Mouse (Mus musculus): ENCODE results near the gene Dpysl4. TPM values are rescaled to one million over a fixed set of nuclear protein-coding genes. Genes with fewer than 3 reads are reported as not detected.
A peak's percentile ranks its signal among the peaks of the same experiment; 100 is the strongest.

Dpysl4 gene
- polyA plus RNA-seq, 1 experiment from 2014 or later: not detected

DNA sequence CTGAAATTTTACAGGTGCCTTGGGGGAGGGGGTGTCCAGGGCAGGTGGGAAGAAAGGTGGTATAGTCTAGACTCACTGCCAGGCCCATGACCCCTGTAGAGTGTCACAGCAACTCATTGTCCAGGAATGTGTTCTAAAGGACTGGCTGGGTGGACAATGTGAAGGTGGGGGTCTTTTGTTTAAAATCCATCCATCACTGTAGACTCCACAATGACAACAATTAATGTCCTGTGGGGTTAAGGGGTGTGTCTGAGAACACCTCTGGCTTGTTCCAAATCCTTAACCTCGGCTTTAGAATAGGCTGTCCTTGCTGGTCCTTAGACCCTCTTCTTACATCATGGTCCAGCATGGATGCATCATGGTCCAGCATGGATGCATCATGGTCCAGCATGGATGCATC, 1.5 kb upstream of the Dpysl4 start:
- DNase-seq (ENCODE audit: low read depth, low spot score) (no peak), ATAC-seq (no peak)
- in situ Hi-C loops (cut with MboI; ENCODE audit: low pct_unique_long_range_greater_than_20kb): no loop called here
- TF ChIP-seq CTCF (IDR thresholded peaks at IDR 0.05): no peak
- H3K27me3 ChIP-seq: peaks cover 35% of the 10 kb centered on the region
- ChIA-PET POLR2A (no interaction called here), CTCF (no interaction called here)

DNA sequence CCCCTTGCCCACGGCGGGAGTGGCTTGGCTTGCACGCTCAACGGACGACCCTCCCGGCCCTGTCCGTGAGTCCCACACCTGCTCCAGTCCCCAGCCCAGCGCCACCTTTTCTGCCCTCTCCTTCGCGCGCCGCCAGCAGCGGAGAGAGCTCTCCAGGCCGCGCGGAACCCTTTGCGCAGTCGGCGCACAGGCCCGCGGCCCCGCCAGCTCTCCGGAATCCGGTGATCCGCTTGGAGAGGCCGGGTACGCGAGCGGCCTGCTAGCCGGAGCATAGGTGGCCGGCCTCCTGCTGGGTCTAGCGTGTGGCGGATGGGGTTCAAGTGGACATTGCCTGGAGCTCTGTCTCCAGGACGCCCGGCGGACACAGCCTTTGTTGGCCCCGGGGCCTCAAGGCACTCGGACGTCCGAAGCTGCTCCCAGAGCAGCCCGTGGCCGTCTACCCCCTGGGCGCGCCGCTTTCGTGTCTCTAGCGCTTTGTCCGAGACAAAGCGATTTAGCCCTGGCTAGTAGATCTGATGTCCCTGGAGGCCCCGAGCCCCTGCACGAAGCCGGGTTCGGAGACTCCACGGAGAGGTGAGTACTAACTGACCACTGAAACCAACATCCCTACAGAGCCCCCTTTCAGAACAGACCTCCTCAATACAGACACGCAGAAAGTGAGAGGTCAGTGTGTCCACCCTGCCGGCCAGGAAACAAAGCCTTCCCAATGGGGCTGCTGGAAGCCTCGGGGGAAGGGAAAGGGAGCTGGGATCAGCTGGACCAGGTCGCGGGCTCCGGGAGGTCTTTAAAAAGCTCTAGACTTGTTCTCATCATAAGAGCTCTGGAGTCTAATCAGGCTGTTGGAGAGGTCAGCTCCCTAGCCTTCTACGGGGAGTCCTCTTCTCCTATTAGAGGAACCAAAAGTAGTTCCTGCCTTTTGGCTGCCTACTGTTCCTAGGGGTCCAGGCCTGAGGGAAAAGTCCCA, 676 bp downstream of the Dpysl4 start:
- TF ChIP-seq CTCF (IDR thresholded peaks at IDR 0.05): no peak
- DNase-seq (ENCODE audit: low read depth, low spot score) (no peak), ATAC-seq (no peak)
- in situ Hi-C loops (cut with MboI; ENCODE audit: low pct_unique_long_range_greater_than_20kb): no loop called here
- POLR2A ChIA-PET: no interaction called here
- H3K27me3 ChIP-seq: peaks cover 39% of the 10 kb centered on the region
- CTCF ChIA-PET: no interaction called here

DNA sequence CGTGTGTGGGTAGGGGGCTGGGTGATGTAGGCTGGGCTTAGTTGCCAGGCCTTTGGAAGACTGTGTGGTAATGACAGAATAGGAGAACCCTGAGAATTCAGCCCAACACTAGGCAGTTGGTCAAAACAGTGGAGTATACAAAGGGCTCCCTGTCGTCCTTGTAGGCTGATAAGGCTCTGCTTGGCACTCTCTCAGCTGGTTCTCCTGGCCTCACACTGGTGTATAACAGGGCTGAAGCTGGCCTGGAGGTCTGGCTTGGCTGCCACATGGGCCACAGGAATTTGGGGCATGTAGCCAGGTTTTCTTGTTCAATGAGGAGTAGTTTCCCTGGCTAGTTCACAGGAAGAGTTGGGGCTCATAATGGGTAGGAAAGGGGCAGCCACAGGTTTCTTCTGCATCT, 2.0 kb downstream of the Dpysl4 start:
- in situ Hi-C loops (cut with MboI; ENCODE audit: low pct_unique_long_range_greater_than_20kb): no loop called here
- DNase-seq (ENCODE audit: low read depth, low spot score): peak; percentile 20
- POLR2A ChIA-PET: no interaction called here
- peaks cover 41% of the 10 kb centered on the region for H3K27me3 ChIP-seq
- TF ChIP-seq CTCF (IDR thresholded peaks at IDR 0.05): no peak
- CTCF ChIA-PET: no interaction called here
- peak; percentile 54 for ATAC-seq

DNA sequence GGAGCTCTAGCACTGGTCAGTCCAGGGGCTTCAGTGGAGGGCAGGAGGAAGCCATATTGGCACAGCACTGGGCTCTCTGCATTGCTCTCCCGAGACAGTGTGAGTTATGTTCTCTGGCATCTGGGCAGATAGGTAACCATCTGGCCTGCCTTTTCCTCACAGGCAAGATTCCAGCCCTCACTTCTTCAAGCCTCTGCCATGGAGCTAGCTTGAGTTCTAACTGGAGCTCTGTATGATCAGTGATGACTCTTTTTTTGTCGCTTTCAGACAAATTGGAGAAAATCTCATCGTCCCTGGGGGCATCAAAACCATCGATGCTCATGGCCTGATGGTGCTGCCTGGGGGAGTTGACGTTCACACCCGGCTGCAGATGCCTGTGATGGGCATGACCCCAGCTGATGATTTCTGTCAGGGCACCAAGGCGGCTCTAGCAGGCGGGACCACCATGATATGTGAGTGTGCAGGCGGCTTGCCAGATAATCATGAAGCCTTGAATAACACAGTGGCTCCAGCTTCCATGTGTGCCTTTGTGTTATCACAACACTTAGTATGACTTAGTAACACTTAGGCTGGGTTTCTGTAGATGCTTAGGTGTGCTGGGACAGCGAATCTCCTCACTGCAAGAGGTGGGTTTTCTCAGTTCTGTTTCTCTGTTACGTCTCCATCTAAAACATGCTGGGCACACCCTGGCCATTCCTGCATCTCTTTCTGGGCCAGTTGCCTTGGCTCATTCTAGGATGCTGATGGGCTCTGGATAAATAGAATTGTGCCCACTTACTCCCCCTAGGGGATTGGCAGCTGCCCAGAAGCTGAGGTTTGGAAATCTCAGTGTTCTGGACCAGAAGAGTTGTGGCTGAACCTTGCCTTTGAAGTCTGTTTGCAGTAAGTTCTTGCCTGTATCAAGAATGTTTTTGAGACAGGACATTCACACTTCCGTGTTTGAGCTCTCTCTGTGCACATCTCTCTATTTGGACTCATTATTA, 4.4 kb downstream of the Dpysl4 start:
- CTCF ChIA-PET: no interaction called here
- in situ Hi-C loops (cut with MboI; ENCODE audit: low pct_unique_long_range_greater_than_20kb): no loop called here
- H3K27me3 ChIP-seq: peaks cover 35% of the 10 kb centered on the region
- POLR2A ChIA-PET: no interaction called here
- ATAC-seq: no peak
- no peak for TF ChIP-seq CTCF (IDR thresholded peaks at IDR 0.05)
- DNase-seq (ENCODE audit: low read depth, low spot score): no peak

DNA sequence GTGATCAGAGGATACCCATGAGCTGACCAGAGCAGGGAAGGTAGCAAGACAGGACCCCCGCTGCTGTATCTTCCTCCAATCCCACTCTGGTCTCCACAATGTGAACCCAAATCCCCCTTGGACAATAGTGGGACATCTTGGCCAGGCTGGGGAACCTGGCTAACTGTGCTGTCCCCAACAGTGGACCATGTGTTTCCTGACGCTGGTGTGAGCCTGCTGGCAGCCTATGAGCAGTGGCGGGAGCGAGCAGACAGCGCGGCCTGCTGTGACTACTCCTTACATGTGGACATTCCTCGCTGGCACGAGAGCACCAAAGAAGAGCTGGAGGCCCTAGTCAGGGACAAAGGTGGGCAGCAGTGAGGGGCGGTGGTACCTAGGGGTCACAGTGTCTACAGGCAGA, 5.9 kb downstream of the Dpysl4 start:
- no peak for TF ChIP-seq CTCF (IDR thresholded peaks at IDR 0.05)

DNA sequence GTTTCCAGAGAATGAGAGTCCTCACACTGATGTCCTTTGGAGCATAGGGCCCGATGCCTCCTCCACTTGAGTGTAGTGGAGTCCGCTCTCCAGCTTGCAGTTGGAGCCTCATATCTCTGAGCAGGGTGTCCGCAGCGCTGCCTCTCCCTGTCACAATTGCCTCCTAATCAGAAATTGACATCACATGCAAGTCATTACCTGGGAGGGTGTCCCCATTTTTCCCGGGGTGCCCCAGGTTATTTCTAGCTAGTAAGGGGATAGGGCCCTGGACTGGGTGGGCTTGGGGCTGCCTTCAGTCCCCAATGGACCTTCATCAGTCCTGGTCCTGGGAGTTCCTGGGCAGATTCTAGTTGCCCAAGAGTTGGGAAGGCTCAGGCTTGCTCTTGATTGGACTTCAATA, 6.9 kb downstream of the Dpysl4 start:
- in situ Hi-C loops (cut with MboI; ENCODE audit: low pct_unique_long_range_greater_than_20kb): no loop called here
- CTCF ChIA-PET: no interaction called here
- DNase-seq (ENCODE audit: low read depth, low spot score): no peak
- TF ChIP-seq CTCF (IDR thresholded peaks at IDR 0.05): no peak
- H3K27me3 ChIP-seq: peaks cover 24% of the 10 kb centered on the region
- no peak for ATAC-seq
- POLR2A ChIA-PET: no interaction called here

More for the DNA sequence above, 5.9 kb downstream of the Dpysl4 start:
- POLR2A ChIA-PET: no interaction called here
- ATAC-seq (no peak), DNase-seq (ENCODE audit: low read depth, low spot score) (no peak)
- CTCF ChIA-PET: no interaction called here
- H3K27me3 ChIP-seq: peaks cover 29% of the 10 kb centered on the region
- in situ Hi-C loops (cut with MboI; ENCODE audit: low pct_unique_long_range_greater_than_20kb): no loop called here

DNA sequence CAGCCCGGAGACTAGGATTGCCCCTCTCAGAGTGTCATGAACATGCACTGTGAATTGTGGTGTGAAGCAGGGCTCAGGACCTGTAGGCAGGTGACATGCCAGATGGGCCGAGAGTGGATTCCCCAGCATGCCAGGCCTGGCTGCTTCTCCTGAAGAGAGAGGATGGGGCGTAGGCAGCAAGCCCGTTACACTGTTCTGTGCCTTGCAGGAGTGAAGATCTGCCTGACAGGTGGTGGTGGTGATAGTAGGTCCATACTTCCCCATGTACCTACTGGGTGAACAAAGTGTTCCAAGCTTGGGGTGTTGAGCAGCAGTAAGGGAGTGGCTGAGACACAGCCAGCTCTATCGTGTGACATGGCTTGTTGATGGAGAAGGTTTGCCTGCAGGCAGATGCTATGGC, 7.3 kb downstream of the Dpysl4 start:
- no peak for TF ChIP-seq CTCF (IDR thresholded peaks at IDR 0.05)
- DNase-seq (ENCODE audit: low read depth, low spot score): no peak
- ChIA-PET POLR2A (no interaction called here), CTCF (no interaction called here)
- H3K27me3 ChIP-seq: peaks cover 24% of the 10 kb centered on the region
- no peak for ATAC-seq
- in situ Hi-C loops (cut with MboI; ENCODE audit: low pct_unique_long_range_greater_than_20kb): no loop called here

DNA sequence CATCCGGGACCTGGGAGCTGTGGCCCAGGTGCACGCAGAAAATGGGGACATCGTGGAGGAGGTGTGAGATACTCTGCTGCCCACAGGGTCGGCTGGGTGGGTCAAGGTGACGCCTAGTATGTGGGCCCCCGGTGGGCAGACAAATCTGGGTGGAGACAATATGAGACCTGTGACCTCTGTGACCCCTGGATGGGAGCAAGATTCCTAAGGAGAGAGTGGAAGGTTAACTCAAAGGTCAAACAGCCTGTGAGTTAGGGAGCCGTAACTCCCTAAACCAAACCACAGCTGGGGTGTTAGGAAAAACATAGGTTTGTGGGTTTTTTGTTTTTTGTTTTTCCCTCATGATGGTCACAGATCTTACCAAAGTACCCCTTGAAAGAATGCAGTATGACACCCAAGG, 8.0 kb downstream of the Dpysl4 start:
- in situ Hi-C loops (cut with MboI; ENCODE audit: low pct_unique_long_range_greater_than_20kb): no loop called here
- CTCF ChIA-PET: no interaction called here
- DNase-seq (ENCODE audit: low read depth, low spot score) (no peak), ATAC-seq (no peak)
- POLR2A ChIA-PET: no interaction called here
- no peak for TF ChIP-seq CTCF (IDR thresholded peaks at IDR 0.05)
- H3K27me3 ChIP-seq: peaks cover 24% of the 10 kb centered on the region

DNA sequence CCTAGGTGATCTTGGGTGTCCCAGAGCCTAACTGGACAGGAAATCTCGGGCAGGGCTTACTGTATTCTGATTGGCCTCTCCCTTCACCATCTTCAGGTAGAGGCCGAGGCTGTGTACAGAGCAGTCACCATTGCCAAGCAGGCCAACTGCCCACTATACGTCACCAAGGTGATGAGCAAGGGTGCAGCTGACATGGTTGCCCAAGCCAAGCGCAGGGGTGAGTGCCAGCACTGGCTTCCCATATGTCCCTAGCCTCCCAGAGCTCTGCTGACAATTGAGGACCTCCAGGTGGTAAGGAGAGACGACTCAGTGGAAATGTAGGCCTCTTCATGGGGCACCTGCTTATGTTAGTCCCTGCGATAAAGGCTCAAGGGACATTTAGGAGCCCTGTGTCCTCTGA, 9.0 kb downstream of the Dpysl4 start:
- POLR2A ChIA-PET: no interaction called here
- in situ Hi-C loops (cut with MboI; ENCODE audit: low pct_unique_long_range_greater_than_20kb): no loop called here
- TF ChIP-seq CTCF (IDR thresholded peaks at IDR 0.05): no peak
- CTCF ChIA-PET: no interaction called here
- ATAC-seq (no peak), DNase-seq (ENCODE audit: low read depth, low spot score) (no peak)
- peaks cover 24% of the 10 kb centered on the region for H3K27me3 ChIP-seq

DNA sequence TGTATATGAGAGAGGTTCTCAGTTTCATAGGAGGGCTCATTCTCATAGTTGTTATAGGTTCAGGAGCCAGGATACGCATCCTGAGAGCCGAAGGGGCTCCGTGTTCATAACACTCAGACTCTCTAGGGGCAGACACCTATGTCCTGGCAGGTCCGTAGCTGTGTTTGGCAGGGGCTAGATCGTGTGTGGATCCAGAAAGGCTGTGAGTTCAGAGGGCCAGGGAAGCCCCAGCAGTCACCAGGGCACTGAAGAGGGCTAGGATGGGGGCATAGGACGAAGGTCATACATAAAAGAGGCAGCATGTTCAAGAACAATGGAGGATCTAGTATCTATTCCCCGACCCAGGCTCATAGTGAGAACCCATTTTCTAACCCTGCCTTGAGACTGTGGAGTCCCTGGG, 9.5 kb downstream of the Dpysl4 start:
- POLR2A ChIA-PET: no interaction called here
- no peak for TF ChIP-seq CTCF (IDR thresholded peaks at IDR 0.05)
- ATAC-seq (no peak), DNase-seq (ENCODE audit: low read depth, low spot score) (no peak)
- CTCF ChIA-PET: interaction anchor here (1.1 kb wide), 1 partner anchor 25 kb away, joined by 3 read pairs; no protein-coding TSS in a partner anchor
- in situ Hi-C loops (cut with MboI; ENCODE audit: low pct_unique_long_range_greater_than_20kb): no loop called here
- peaks cover 24% of the 10 kb centered on the region for H3K27me3 ChIP-seq

DNA sequence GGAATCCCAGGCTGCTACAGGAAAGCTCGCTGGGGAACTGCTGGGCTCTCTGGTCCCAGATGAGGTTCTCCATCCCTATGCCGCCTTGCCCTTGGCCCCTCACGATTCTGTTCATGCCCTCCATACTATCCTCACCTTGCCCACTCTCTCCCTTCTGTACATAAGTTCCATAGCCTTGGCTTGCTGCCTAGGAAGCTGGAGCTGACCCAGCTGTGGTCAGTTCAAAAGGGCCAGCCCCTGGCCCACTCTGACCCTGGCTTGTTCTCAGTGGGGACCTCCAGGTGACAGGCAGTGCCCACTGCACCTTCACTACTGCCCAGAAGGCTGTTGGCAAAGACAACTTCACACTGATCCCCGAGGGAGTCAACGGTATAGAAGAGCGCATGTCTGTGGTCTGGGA, 10.6 kb downstream of the Dpysl4 start:
- DNase-seq (ENCODE audit: low read depth, low spot score) (no peak), ATAC-seq (no peak)
- POLR2A ChIA-PET: no interaction called here
- no peak for TF ChIP-seq CTCF (IDR thresholded peaks at IDR 0.05)
- CTCF ChIA-PET: interaction anchor here (1.1 kb wide), 1 partner anchor 26 kb away, joined by 3 read pairs; no protein-coding TSS in a partner anchor
- in situ Hi-C loops (cut with MboI; ENCODE audit: low pct_unique_long_range_greater_than_20kb): no loop called here
- peaks cover 20% of the 10 kb centered on the region for H3K27me3 ChIP-seq

Measured in Patski (cell line).